Comparison of ENCODE assay signal across 23 mouse cellular contexts in genomic region chr4:124928102-124928501, GRCm38 (mm10). TPM values are rescaled to one million over a fixed set of nuclear protein-coding genes. Genes with fewer than 3 reads are reported as not detected.
DNase-seq lines count a peak whose midpoint lies in the region; ATAC-seq and TF ChIP-seq lines count a peak whose summit lies in the region.
"Had no signal": no experiment of that assay in that cellular context is flagged by ENCODE, and none has a peak within 500 bp of the region (broad histone marks: within the 10 kb centered on the region; RNA-seq: fewer than 3 reads in every experiment).

No protein-coding gene starts in this region.

- peak; percentile 49 for DNase-seq in CD4-positive, CD25-positive, alpha-beta regulatory T cell, adult 2 months (ENCODE audit: low read depth, low spot score)
- peak; percentile 52 for DNase-seq in NIH3T3 (ENCODE audit: low read depth)
- DNase-seq in fat pad, adult 2 months (ENCODE audit: extremely low read depth, low read depth, low spot score) = peak; percentile 4
- no peak for DNase-seq in hindbrain, embryonic 11.5 days (ENCODE audit: low spot score)
- no peak for DNase-seq in hindbrain, postnatal 0 days (ENCODE audit: low spot score)
- no peak for DNase-seq in lung, postnatal 0 days (ENCODE audit: low spot score)
- DNase-seq: adrenal gland, adult 2 months; adrenal gland, postnatal 25 days; cerebellum, adult 2 months; cerebellum, postnatal 10 days; gastrocnemius, postnatal 14 days; heart, postnatal 36 days; kidney, adult 2 months had no signal

- H3K27ac ChIP-seq in hindbrain, embryonic 11.5 days (ENCODE audit: low read depth, low read length) = no peak overlapping the region
- H3K27ac ChIP-seq in hindbrain, postnatal 0 days = no peak overlapping the region
- no peak overlapping the region for H3K27ac ChIP-seq in lung, postnatal 0 days (ENCODE audit: low read length)
- H3K27ac ChIP-seq: embryonic facial prominence, embryonic 12.5 days; forebrain, embryonic 12.5 days; hindbrain, embryonic 12.5 days had no signal

- peaks cover 8% of the 10 kb centered on the region for H3K36me3 ChIP-seq in hindbrain, embryonic 11.5 days (ENCODE audit: control insufficient read depth, insufficient read depth, low read length)
- 0 out of 2 replicates have a peak, but pooled peaks cover 4% of the 10 kb centered on the region for H3K36me3 ChIP-seq in hindbrain, postnatal 0 days (ENCODE audit: insufficient read depth, low read length)
- peaks cover 2% of the 10 kb centered on the region; the same call in 1 of the 2 replicates for H3K36me3 ChIP-seq in lung, postnatal 0 days (ENCODE audit: insufficient read depth, low read length)

- no peak for ATAC-seq in hindbrain, embryonic 11.5 days (ENCODE audit: low FRiP score)
- no peak for ATAC-seq in hindbrain, postnatal 0 days
- ATAC-seq in lung, postnatal 0 days = no peak
- ATAC-seq in megakaryocyte, adult 5-6 weeks (ENCODE audit: poor library complexity, severe bottlenecking) = no peak
- ATAC-seq: forebrain, embryonic 16.5 days; hindbrain, embryonic 16.5 days; intestine, embryonic 16.5 days had no signal

- no peak for TF ChIP-seq EP300 in lung, postnatal 0 days (IDR thresholded peaks at IDR 0.05)

- H3K9me3 ChIP-seq in hindbrain, embryonic 11.5 days (ENCODE audit: control insufficient read depth, low read length) = no peaks in the 10 kb centered on the region
- H3K9me3 ChIP-seq in hindbrain, postnatal 0 days (ENCODE audit: low read length) = no peaks in the 10 kb centered on the region
- H3K9me3 ChIP-seq in lung, postnatal 0 days (ENCODE audit: low read length) = no peaks in the 10 kb centered on the region
- H3K9me3 ChIP-seq: embryonic facial prominence, embryonic 12.5 days; forebrain, embryonic 12.5 days; heart, embryonic 12.5 days; hindbrain, embryonic 12.5 days had no signal

- no peak for TF ChIP-seq CTCF in hindbrain, postnatal 0 days (IDR thresholded peaks at IDR 0.05; ENCODE audit: low read depth)
- no peak for TF ChIP-seq CTCF in lung, postnatal 0 days (IDR thresholded peaks at IDR 0.05)

- no peaks in the 10 kb centered on the region for H3K27me3 ChIP-seq in hindbrain, embryonic 11.5 days (ENCODE audit: control insufficient read depth, insufficient read depth, low read length)
- H3K27me3 ChIP-seq in hindbrain, postnatal 0 days (ENCODE audit: insufficient read depth, low read length) = no peaks in the 10 kb centered on the region
- H3K27me3 ChIP-seq in lung, postnatal 0 days (replicated peaks; ENCODE audit: insufficient read depth, low read length) = no peaks in the 10 kb centered on the region
- H3K27me3 ChIP-seq: embryonic facial prominence, embryonic 12.5 days; forebrain, embryonic 12.5 days; heart, embryonic 12.5 days; hindbrain, embryonic 12.5 days had no signal

- H3K4me2 ChIP-seq in hindbrain, embryonic 11.5 days (replicated peaks; ENCODE audit: low read depth, low read length) = no peak overlapping the region
- no peak overlapping the region for H3K4me2 ChIP-seq in hindbrain, postnatal 0 days (ENCODE audit: low read depth, low read length)
- H3K4me2 ChIP-seq in lung, postnatal 0 days (replicated peaks; ENCODE audit: low read depth, low read length) = no peak overlapping the region
- H3K4me2 ChIP-seq: embryonic facial prominence, embryonic 12.5 days; forebrain, embryonic 12.5 days; heart, embryonic 12.5 days; hindbrain, embryonic 12.5 days had no signal

- no peak overlapping the region for H3K4me3 ChIP-seq in hindbrain, embryonic 11.5 days (ENCODE audit: low read depth, low read length)
- no peak overlapping the region for H3K4me3 ChIP-seq in hindbrain, postnatal 0 days (ENCODE audit: low read length)
- no peak overlapping the region for H3K4me3 ChIP-seq in lung, postnatal 0 days (ENCODE audit: low read depth, low read length)
- H3K4me3 ChIP-seq: embryonic facial prominence, embryonic 12.5 days; forebrain, embryonic 12.5 days; heart, embryonic 12.5 days; hindbrain, embryonic 12.5 days had no signal

- H3K9ac ChIP-seq in hindbrain, embryonic 11.5 days (ENCODE audit: low read depth, low read length) = no peak overlapping the region
- no peak overlapping the region for H3K9ac ChIP-seq in hindbrain, postnatal 0 days (replicated peaks; ENCODE audit: low read length)
- H3K9ac ChIP-seq in lung, postnatal 0 days (replicated peaks; ENCODE audit: low read depth) = no peak overlapping the region
- H3K9ac ChIP-seq: embryonic facial prominence, embryonic 12.5 days; forebrain, embryonic 12.5 days; heart, embryonic 12.5 days; hindbrain, embryonic 12.5 days had no signal

- no peaks in the 10 kb centered on the region for H3K4me1 ChIP-seq in hindbrain, embryonic 11.5 days (replicated peaks; ENCODE audit: control insufficient read depth, insufficient read depth, low read length)
- no peaks in the 10 kb centered on the region for H3K4me1 ChIP-seq in hindbrain, postnatal 0 days (ENCODE audit: insufficient read depth, low read length)
- H3K4me1 ChIP-seq in lung, postnatal 0 days (ENCODE audit: insufficient read depth, low read depth, low read length) = no peaks in the 10 kb centered on the region
- H3K4me1 ChIP-seq: embryonic facial prominence, embryonic 12.5 days; forebrain, embryonic 12.5 days; heart, embryonic 12.5 days; hindbrain, embryonic 12.5 days had no signal

- WGBS in hindbrain, embryonic 11.5 days = 88% methylated on average over 5 of the region's 5 CpGs
- WGBS in hindbrain, postnatal 0 days = 94% methylated on average over 5 of the region's 5 CpGs
- 86% methylated on average over 5 of the region's 5 CpGs for WGBS in lung, postnatal 0 days

RNA-seq across cellular contexts. Expression of gene 9930104L06Rik, which starts 8.7 kb away (rescaled TPM):
- 4.2 and 5.5 TPM in 2 replicates for polyA plus RNA-seq in hindbrain, embryonic 11.5 days (2014; fragmentation: Nextera tagmentation; extraction: Ambion mirVana)
- 12.8 and 15.5 TPM in 2 replicates for total RNA-seq in hindbrain, postnatal 0 days (2014; rRNA removed)
- 9.3 and 9.4 TPM in 2 replicates for polyA plus RNA-seq in hindbrain, postnatal 0 days (2015; fragmentation: Nextera tagmentation; extraction: Ambion mirVana)
- polyA plus RNA-seq in lung, postnatal 0 days (2015; fragmentation: Nextera tagmentation; extraction: Ambion mirVana) = 7.3 and 8.3 TPM in 2 replicates
- total RNA-seq in megakaryocyte, adult 5-6 weeks (2015) = 2.4 and 4.0 TPM in 2 replicates
- total RNA-seq in megakaryocyte, adult 5-6 weeks (2017) = 6.7 and 7.8 TPM in 2 replicates

RNA-seq across cellular contexts. Expression of gene Cdca8, which starts 11.0 kb away (rescaled TPM):
- polyA plus RNA-seq in hindbrain, embryonic 11.5 days (2014; fragmentation: Nextera tagmentation; extraction: Ambion mirVana) = 192 and 195 TPM in 2 replicates
- 10.8 and 17.1 TPM in 2 replicates for total RNA-seq in hindbrain, postnatal 0 days (2014; rRNA removed)
- polyA plus RNA-seq in hindbrain, postnatal 0 days (2015; fragmentation: Nextera tagmentation; extraction: Ambion mirVana) = 28.9 and 35.1 TPM in 2 replicates
- 5.5 and 8.8 TPM in 2 replicates for polyA plus RNA-seq in lung, postnatal 0 days (2015; fragmentation: Nextera tagmentation; extraction: Ambion mirVana)
- 109 and 126 TPM in 2 replicates for total RNA-seq in megakaryocyte, adult 5-6 weeks (2015)
- total RNA-seq in megakaryocyte, adult 5-6 weeks (2017) = 116 and 152 TPM in 2 replicates

RNA-seq across cellular contexts. Expression of gene Epha10, which starts 47.4 kb away (rescaled TPM):
- polyA plus RNA-seq in hindbrain, embryonic 11.5 days (2014; fragmentation: Nextera tagmentation; extraction: Ambion mirVana) = 4.4 and 7.4 TPM in 2 replicates
- total RNA-seq in hindbrain, postnatal 0 days (2014; rRNA removed) = 28.4 and 49.6 TPM in 2 replicates
- polyA plus RNA-seq in hindbrain, postnatal 0 days (2015; fragmentation: Nextera tagmentation; extraction: Ambion mirVana) = 13.7 and 14.2 TPM in 2 replicates
- polyA plus RNA-seq in lung, postnatal 0 days (2015; fragmentation: Nextera tagmentation; extraction: Ambion mirVana) = not detected in 2 replicates
- not detected in 2 replicates for total RNA-seq in megakaryocyte, adult 5-6 weeks (2015)
- total RNA-seq in megakaryocyte, adult 5-6 weeks (2017) = not detected in 2 replicates
- total RNA-seq: gastrocnemius, postnatal 14 days; granulocyte monocyte progenitor cell, adult 5-6 weeks; heart, adult 8-10 months; heart, postnatal 36 days had no signal
- polyA plus RNA-seq: heart, embryonic 12.5 days; kidney, adult 2 months had no signal

RNA-seq across cellular contexts. Expression of gene Rspo1, which starts 58.1 kb away (rescaled TPM):
- 8.5 and 16.5 TPM in 2 replicates for polyA plus RNA-seq in hindbrain, embryonic 11.5 days (2014; fragmentation: Nextera tagmentation; extraction: Ambion mirVana)
- total RNA-seq in hindbrain, postnatal 0 days (2014; rRNA removed) = 0.36 and 13.6 TPM in 2 replicates
- 0.74 and 0.95 TPM in 2 replicates for polyA plus RNA-seq in hindbrain, postnatal 0 days (2015; fragmentation: Nextera tagmentation; extraction: Ambion mirVana)
- polyA plus RNA-seq in lung, postnatal 0 days (2015; fragmentation: Nextera tagmentation; extraction: Ambion mirVana) = 6.5 and 7.2 TPM in 2 replicates
- total RNA-seq in megakaryocyte, adult 5-6 weeks (2015) = 9.5 and 11.9 TPM in 2 replicates
- 4.8 and 5.9 TPM in 2 replicates for total RNA-seq in megakaryocyte, adult 5-6 weeks (2017)

Comparison
In these comparisons a context has a peak if more than half of its experiments do, and no peak if none do; other contexts are left out.
1. DNase-seq: peak in CD4-positive, CD25-positive, alpha-beta regulatory T cell, adult 2 months (single experiment), NIH3T3 (single experiment) and fat pad, adult 2 months (single experiment); none in hindbrain, embryonic 11.5 days (single experiment), hindbrain, postnatal 0 days (single experiment) and lung, postnatal 0 days (single experiment).